Mouse (Mus musculus) embryonic facial prominence, embryonic 11.5 days (tissue): Measurements from ENCODE around the gene Mrps25. TPM values are rescaled to one million over a fixed set of nuclear protein-coding genes. Genes with fewer than 3 reads are reported as not detected.

Experiments
- ATAC-seq: fragments of 200-750 bp; cut with Nextera tagmentation; replicated peaks from 2 replicates; pipeline ENCODE4 v1.8.0; 2017; ENCODE audit warnings: low read depth; ENCODE audit not compliant: insufficient number of reproducible peaks, low FRiP score, low TSS enrichment
- DNase-seq: peaks from one replicate; pipeline ENCODE4 v3.0.0-alpha.2; 2015; ENCODE audit warnings: low spot score
- H3K27ac ChIP-seq: fragments of 300-500 bp; sonication (generic); replicated peaks from 2 replicates; pipeline ENCODE4 v1.5.1; 2014; ENCODE audit warnings: mild to moderate bottlenecking, low read depth, low read length, control low read depth
- H3K27me3 ChIP-seq: fragments of 300-500 bp; sonication (generic); 2 replicates; pipeline ENCODE4 v1.6.1; 2014; ENCODE audit warnings: mild to moderate bottlenecking, low read length, moderate library complexity, mixed read lengths; ENCODE audit not compliant: control insufficient read depth, insufficient read depth
- H3K36me3 ChIP-seq: fragments of 300-500 bp; sonication (generic); replicated peaks from 2 replicates; pipeline ENCODE4 v1.6.1; 2014; ENCODE audit warnings: low read depth, mild to moderate bottlenecking, low read length, moderate library complexity, mixed read lengths; ENCODE audit not compliant: control insufficient read depth, insufficient read depth
- H3K4me1 ChIP-seq: fragments of 300-500 bp; sonication (generic); 2 replicates; pipeline ENCODE4 v1.6.1; 2014; ENCODE audit warnings: low read length, mixed read lengths; ENCODE audit not compliant: control insufficient read depth, insufficient read depth
- H3K4me2 ChIP-seq: fragments of 300-500 bp; sonication (generic); 2 replicates; pipeline ENCODE4 v1.6.1; 2014; ENCODE audit warnings: low read depth, mild to moderate bottlenecking, control low read depth, low read length, moderate library complexity
- H3K4me3 ChIP-seq: fragments of 300-500 bp; sonication (generic); 2 replicates; pipeline ENCODE4 v1.5.1; 2014; ENCODE audit warnings: low read depth, low read length, control low read depth
- H3K9ac ChIP-seq: fragments of 300-500 bp; sonication (generic); replicated peaks from 2 replicates; pipeline ENCODE4 v1.6.1; 2014; ENCODE audit warnings: mild to moderate bottlenecking, control low read depth, low read length
- H3K9me3 ChIP-seq: fragments of 300-500 bp; sonication (generic); replicated peaks from 2 replicates; pipeline ENCODE4 v1.6.1; 2016; ENCODE audit warnings: mild to moderate bottlenecking, low read length, inconsistent platforms, mixed read lengths; ENCODE audit not compliant: control insufficient read depth
- WGBS: fragments of 180-500 bp; shearing (Covaris S2); extraction: QIAGEN DNeasy Blood & Tissue Kit; methylation state at CpG from one replicate; pipeline ENCODE4 v1.1.7; 2014; 5-methylcytosine and 5-hydroxymethylcytosine counted together
- polyA plus RNA-seq: library from polyadenylated mRNA; unstranded; fragments of >200 nt; fragmentation: Nextera tagmentation; extraction: Ambion mirVana; gene quantifications from 2 replicates; pipeline ENCODE4 v1.2.1, GENCODE M21; 2014

Gene Mrps25
- polyA plus RNA-seq, result 87.6 and 97.6 TPM in 2 replicates

DNA sequence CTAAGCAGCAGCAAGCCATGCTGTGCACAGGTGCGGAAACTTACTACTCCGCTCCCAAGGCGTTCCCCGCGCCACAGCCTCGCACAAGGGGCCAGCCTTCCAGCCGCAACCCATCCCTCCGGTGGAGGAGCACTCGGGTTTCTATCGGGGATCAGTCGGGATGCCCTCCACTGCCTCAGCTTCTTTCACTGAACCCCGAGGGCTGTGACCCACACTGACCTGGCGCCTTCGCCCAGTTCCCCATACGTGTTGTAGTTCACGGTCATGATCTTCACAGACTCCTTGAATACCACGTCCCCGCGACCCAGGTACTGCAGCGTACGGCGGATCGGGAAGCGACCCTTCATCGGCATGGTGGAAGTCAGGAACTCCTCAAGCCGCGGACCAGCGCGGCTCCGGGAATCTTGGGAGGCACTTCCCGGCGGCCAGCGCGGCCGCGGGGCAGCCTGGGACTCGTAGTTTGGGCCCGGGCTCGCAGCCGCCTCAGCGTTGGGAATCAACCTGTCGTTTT lies at the start of gene Mrps25:
Gene Mrps25 (minus strand): TSS at position 413 of the 511 bp plus-strand sequence.
- peaks cover 2% of the 10 kb centered on the region; the same call in 1 of the 2 replicates for H3K36me3 ChIP-seq
- no peaks in the 10 kb centered on the region for H3K9me3 ChIP-seq
- DNase-seq (peak; percentile 88), ATAC-seq (peak; percentile 89)
- peak within 1 kb of the TSS; percentile 77 for H3K9ac ChIP-seq
- no peak within 1 kb of the TSS for H3K27ac ChIP-seq
- under 1% methylated on average over 42 of the region's 42 CpGs for WGBS
- H3K4me3 ChIP-seq, result peak within 1 kb of the TSS; percentile 82
- H3K27me3 ChIP-seq, result no peaks in the 10 kb centered on the region
- no peaks in the 10 kb centered on the region for H3K4me1 ChIP-seq
- H3K4me2 ChIP-seq, result peak within 1 kb of the TSS; percentile 72

DNA sequence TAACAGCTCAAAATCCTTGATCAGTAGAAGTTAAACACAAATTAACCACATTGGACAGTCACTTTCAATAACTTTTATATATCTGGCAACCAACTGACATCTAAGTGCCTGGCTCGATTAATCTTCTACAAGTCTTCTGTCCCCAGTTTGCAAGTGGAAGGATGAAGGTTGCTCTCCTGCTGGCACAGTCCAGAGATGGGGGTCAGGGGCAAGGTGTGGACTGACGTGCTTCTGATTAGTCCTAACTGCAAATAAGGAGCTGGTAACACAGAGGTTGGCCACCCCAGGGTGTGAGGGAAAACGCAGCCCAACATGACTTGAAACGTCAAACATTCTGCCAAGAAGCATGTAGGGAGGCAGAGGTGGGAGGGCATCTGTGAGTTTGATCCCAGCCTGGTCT lies 47.9 kb upstream of the Mrps25 start:
- DNase-seq (no peak), ATAC-seq (no peak)
- H3K9ac ChIP-seq, result no peak overlapping the region
- no peaks in the 10 kb centered on the region for H3K36me3 ChIP-seq
- no peak overlapping the region for H3K4me2 ChIP-seq
- WGBS, result 68% methylated on average over 4 of the region's 4 CpGs
- no peaks in the 10 kb centered on the region for H3K27me3 ChIP-seq
- no peaks in the 10 kb centered on the region for H3K4me1 ChIP-seq
- H3K4me3 ChIP-seq, result no peak overlapping the region
- H3K27ac ChIP-seq, result no peak overlapping the region
- no peaks in the 10 kb centered on the region for H3K9me3 ChIP-seq

DNA sequence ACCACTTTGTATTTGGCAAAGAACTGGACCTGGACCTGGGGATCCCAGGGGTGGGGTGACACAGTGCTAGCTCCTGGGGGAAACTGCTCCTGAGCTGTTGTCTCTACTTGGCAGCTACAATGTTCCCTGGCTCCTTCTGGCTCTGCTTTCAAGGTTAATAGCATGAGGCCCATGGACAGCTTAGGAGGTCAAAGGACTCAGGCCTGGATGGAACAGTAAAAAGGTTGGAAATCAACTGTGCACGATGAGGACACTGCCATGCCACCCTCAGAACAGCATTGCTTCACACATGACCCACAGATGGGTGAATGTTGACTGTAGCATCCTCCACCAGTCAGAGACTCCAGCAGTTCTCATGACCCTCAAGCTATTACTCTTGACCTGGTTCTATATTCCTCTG lies 47.5 kb upstream of the Mrps25 start:
- WGBS, result 50% methylated on average over 1 of the region's 1 CpGs

GRCm38 (mm10) chr6:92229586-92229985 lies 45.8 kb upstream of the Mrps25 start:
- H3K27me3 ChIP-seq, result no peaks in the 10 kb centered on the region
- no peak overlapping the region for H3K9ac ChIP-seq
- H3K4me3 ChIP-seq, result no peak overlapping the region
- no peak overlapping the region for H3K27ac ChIP-seq
- H3K4me1 ChIP-seq, result no peaks in the 10 kb centered on the region
- H3K4me2 ChIP-seq, result no peak overlapping the region
- 88% methylated on average over 2 of the region's 2 CpGs for WGBS
- no peaks in the 10 kb centered on the region for H3K36me3 ChIP-seq
- no peak for DNase-seq
- no peak for ATAC-seq
- H3K9me3 ChIP-seq, result no peaks in the 10 kb centered on the region

More for the DNA sequence above, 47.5 kb upstream of the Mrps25 start:
- Histone ChIP-seq H3K27ac (no peak overlapping the region), H3K9me3 (no peaks in the 10 kb centered on the region), H3K36me3 (no peaks in the 10 kb centered on the region), H3K4me3 (no peak overlapping the region), H3K27me3 (no peaks in the 10 kb centered on the region), H3K4me2 (no peak overlapping the region), H3K4me1 (no peaks in the 10 kb centered on the region), H3K9ac (no peak overlapping the region)
- no peak for ATAC-seq
- DNase-seq, result no peak

GRCm38 (mm10) chr6:92229103-92229502 lies 45.3 kb upstream of the Mrps25 start:
- H3K27ac ChIP-seq, result no peak overlapping the region

DNA sequence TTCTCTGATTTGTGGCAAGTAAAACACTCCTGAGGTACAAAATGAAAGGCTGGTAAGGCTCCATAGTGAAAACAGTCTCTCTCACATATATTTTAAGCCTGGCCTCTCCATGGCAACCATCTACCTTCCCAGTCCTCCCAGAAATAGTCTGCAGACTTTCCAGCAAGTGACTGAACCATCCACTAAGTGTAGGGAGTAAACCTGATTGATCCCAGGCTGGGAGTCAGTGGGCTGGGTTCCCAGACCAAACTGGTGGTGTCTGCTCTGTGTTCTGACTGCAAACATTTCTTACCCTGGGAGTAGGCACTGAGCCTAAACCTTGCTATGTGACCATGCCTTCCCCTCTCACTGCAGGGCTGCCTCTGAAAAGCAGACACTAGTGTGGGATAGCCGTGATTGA lies 41.1 kb upstream of the Mrps25 start:
- no peak for ATAC-seq
- 86% methylated on average over 1 of the region's 1 CpGs for WGBS

More at GRCm38 (mm10) chr6:92229103-92229502, 45.3 kb upstream of the Mrps25 start:
- DNase-seq, result no peak
- Histone ChIP-seq H3K4me1 (no peaks in the 10 kb centered on the region), H3K27me3 (no peaks in the 10 kb centered on the region), H3K4me3 (no peak overlapping the region), H3K9ac (no peak overlapping the region), H3K4me2 (no peak overlapping the region), H3K9me3 (no peaks in the 10 kb centered on the region), H3K36me3 (no peaks in the 10 kb centered on the region)
- no peak for ATAC-seq

DNA sequence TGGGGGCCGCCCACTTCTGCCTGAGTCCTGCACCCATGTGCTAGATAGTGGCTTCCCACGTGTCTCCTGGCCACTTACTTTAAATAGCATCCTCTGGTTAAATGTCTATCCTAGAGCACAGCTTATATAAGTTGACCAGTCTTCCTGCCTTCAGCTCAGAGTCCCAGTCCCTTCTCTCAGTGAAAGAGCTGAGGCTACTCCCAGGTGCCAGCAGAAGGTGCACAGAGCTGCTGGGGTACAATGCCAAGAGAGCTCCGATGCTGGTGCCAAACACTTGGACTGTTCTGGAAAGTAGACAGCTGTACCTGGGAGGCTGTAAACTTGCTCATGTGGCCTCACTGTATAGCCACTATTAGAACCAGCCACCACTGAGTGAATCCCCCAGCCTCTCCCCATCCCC lies 38.2 kb upstream of the Mrps25 start:
- Histone ChIP-seq H3K4me2 (no peak overlapping the region), H3K4me3 (no peak overlapping the region), H3K4me1 (no peaks in the 10 kb centered on the region), H3K27ac (no peak overlapping the region), H3K9ac (no peak overlapping the region), H3K36me3 (no peaks in the 10 kb centered on the region), H3K9me3 (no peaks in the 10 kb centered on the region), H3K27me3 (no peaks in the 10 kb centered on the region)
- 84% methylated on average over 3 of the region's 3 CpGs for WGBS
- no peak for DNase-seq
- ATAC-seq, result no peak

More for the DNA sequence above, 41.1 kb upstream of the Mrps25 start:
- no peak for DNase-seq
- Histone ChIP-seq H3K27me3 (no peaks in the 10 kb centered on the region), H3K9ac (no peak overlapping the region), H3K9me3 (no peaks in the 10 kb centered on the region), H3K4me3 (no peak overlapping the region), H3K36me3 (no peaks in the 10 kb centered on the region), H3K27ac (no peak overlapping the region), H3K4me1 (no peaks in the 10 kb centered on the region), H3K4me2 (no peak overlapping the region)

- ATAC-seq (no peak), DNase-seq (no peak)
- Histone ChIP-seq H3K27ac (no peak overlapping the region), H3K36me3 (no peaks in the 10 kb centered on the region), H3K4me1 (no peaks in the 10 kb centered on the region), H3K9ac (no peak overlapping the region), H3K4me2 (no peak overlapping the region), H3K9me3 (no peaks in the 10 kb centered on the region), H3K4me3 (no peak overlapping the region), H3K27me3 (no peaks in the 10 kb centered on the region)
- 76% methylated on average over 6 of the region's 6 CpGs for WGBS
Observed at GRCm38 (mm10) chr6:92221604-92222003, 37.8 kb upstream of the Mrps25 start.
